ENCODE assay signal across 8 mouse cellular contexts in genomic region chr9:67047606-67048482, GRCm38 (mm10). TPM values are rescaled to one million over a fixed set of nuclear protein-coding genes. Genes with fewer than 3 reads are reported as not detected.
DNase-seq lines count a peak whose midpoint lies in the region; ATAC-seq and TF ChIP-seq lines count a peak whose summit lies in the region.

No protein-coding gene starts in this region.

- no peaks in the 10 kb centered on the region for H3K9me3 ChIP-seq in heart, embryonic 14.5 days (ENCODE audit: control insufficient read depth, low read length)
- H3K9me3 ChIP-seq in liver, embryonic 11.5 days (ENCODE audit: control insufficient read depth, low read length), result no peaks in the 10 kb centered on the region
- no peaks in the 10 kb centered on the region for H3K9me3 ChIP-seq in stomach, embryonic 16.5 days (replicated peaks; ENCODE audit: control insufficient read depth, low read length)

- no peaks in the 10 kb centered on the region; the same call in 1 of the 2 replicates for H3K27me3 ChIP-seq in testis, adult 2 months (ENCODE audit: control insufficient read depth, insufficient read depth, low read length)
- H3K27me3 ChIP-seq in heart, embryonic 14.5 days (ENCODE audit: control insufficient read depth, insufficient read depth, low read length), result no peaks in the 10 kb centered on the region
- peaks cover 46% of the 10 kb centered on the region for H3K27me3 ChIP-seq in liver, embryonic 11.5 days (replicated peaks; ENCODE audit: control insufficient read depth, insufficient read depth, low read length)
- H3K27me3 ChIP-seq in stomach, embryonic 16.5 days (ENCODE audit: control insufficient read depth, insufficient read depth, low read length), result no peaks in the 10 kb centered on the region

- no peak overlapping the region for H3K27ac ChIP-seq in testis, adult 2 months (ENCODE audit: control insufficient read depth, insufficient read depth, low read depth, low read length)
- H3K27ac ChIP-seq in heart, embryonic 14.5 days (replicated peaks in 1 of 2; ENCODE audit: control insufficient read depth in 1 of 2, insufficient read depth in 1 of 2, low read depth in 2 of 2, low read length in 2 of 2), result peak overlapping the region; percentile 94 to 99
- no peak overlapping the region for H3K27ac ChIP-seq in liver, embryonic 11.5 days (ENCODE audit: low read depth, low read length)
- H3K27ac ChIP-seq in stomach, embryonic 16.5 days (ENCODE audit: low read length), result peak overlapping the region; percentile 96

- no peaks in the 10 kb centered on the region for H3K36me3 ChIP-seq in testis, adult 2 months (ENCODE audit: control insufficient read depth, insufficient read depth, low read length)
- peaks cover 35% of the 10 kb centered on the region for H3K36me3 ChIP-seq in heart, embryonic 14.5 days (ENCODE audit: control insufficient read depth, insufficient read depth, low read length)
- H3K36me3 ChIP-seq in liver, embryonic 11.5 days (ENCODE audit: control insufficient read depth, insufficient read depth, low read length), result no peaks in the 10 kb centered on the region
- H3K36me3 ChIP-seq in stomach, embryonic 16.5 days (ENCODE audit: control insufficient read depth, insufficient read depth, low read length), result no peaks in the 10 kb centered on the region

- no peak for TF ChIP-seq POLR2A in testis, adult 2 months (IDR thresholded peaks at IDR 0.05; ENCODE audit: control insufficient read depth, low read depth, low read length)

- H3K4me1 ChIP-seq in testis, adult 2 months (ENCODE audit: control insufficient read depth, insufficient read depth, low read length), result peaks cover 15% of the 10 kb centered on the region
- H3K4me1 ChIP-seq in heart, embryonic 14.5 days (ENCODE audit: control insufficient read depth in 2 of 2, insufficient read depth in 2 of 2, low read length in 2 of 2), result peaks cover 4 to 16% of the 10 kb centered on the region in 2 experiments; a peak in 3 of 4 replicates
- peaks cover 32% of the 10 kb centered on the region for H3K4me1 ChIP-seq in liver, embryonic 11.5 days (replicated peaks; ENCODE audit: control insufficient read depth, insufficient read depth, low read length)
- H3K4me1 ChIP-seq in stomach, embryonic 16.5 days (ENCODE audit: control insufficient read depth, insufficient read depth, low read length), result peaks cover 23% of the 10 kb centered on the region

- TF ChIP-seq CTCF in testis, adult 2 months (IDR thresholded peaks at IDR 0.05; ENCODE audit: control insufficient read depth, insufficient read depth, insufficient replicate concordance, low read depth, low read length), result no peak

- peak overlapping the region; percentile 99 for H3K9ac ChIP-seq in heart, embryonic 14.5 days (ENCODE audit: low read length)
- H3K9ac ChIP-seq in liver, embryonic 11.5 days (ENCODE audit: low read depth, low read length), result peak overlapping the region; percentile 74
- peak overlapping the region; percentile 95 for H3K9ac ChIP-seq in stomach, embryonic 16.5 days (ENCODE audit: low read length)

- peak; percentile 53 for DNase-seq in cerebellum, adult 9-11 months
- DNase-seq in cerebellum, adult 11-12 months, result no peak
- DNase-seq in testis, postnatal 14 days (ENCODE audit: low spot score), result no peak
- peak; percentile 51 for DNase-seq in liver, embryonic 11.5 days (ENCODE audit: low spot score)
- DNase-seq in gastrocnemius, postnatal 36 days, result no peak

- H3K4me3 ChIP-seq in testis, adult 2 months (ENCODE audit: control insufficient read depth, low read depth, low read length), result peak overlapping the region; percentile 79
- peak overlapping the region; percentile 84 to 92 for H3K4me3 ChIP-seq in heart, embryonic 14.5 days (ENCODE audit: control insufficient read depth in 1 of 2, insufficient read depth in 1 of 2, low read depth in 1 of 2, low read length in 2 of 2)
- H3K4me3 ChIP-seq in liver, embryonic 11.5 days (ENCODE audit: low read depth, low read length), result peak overlapping the region; percentile 64
- peak overlapping the region; percentile 79 for H3K4me3 ChIP-seq in stomach, embryonic 16.5 days (replicated peaks; ENCODE audit: low read length)

- intact Hi-C loops in gastrocnemius, postnatal 36 days (cut with DNase I), result loop anchor here (5.0 kb wide), 1 partner anchor 164 kb away; no protein-coding TSS in a partner anchor

- H3K4me2 ChIP-seq in heart, embryonic 14.5 days (ENCODE audit: low read length), result peak overlapping the region; percentile 93
- peak overlapping the region; percentile 80 for H3K4me2 ChIP-seq in liver, embryonic 11.5 days
- H3K4me2 ChIP-seq in stomach, embryonic 16.5 days (ENCODE audit: low read depth, low read length), result peak overlapping the region; percentile 82

- under 1% methylated on average over 40 of the region's 50 CpGs for WGBS in heart, embryonic 14.5 days
- WGBS in liver, embryonic 11.5 days, result under 1% methylated on average over 49 of the region's 50 CpGs
- under 1% methylated on average over 46 of the region's 50 CpGs for WGBS in stomach, embryonic 16.5 days

- no peak for ATAC-seq in heart, embryonic 14.5 days (ENCODE audit: insufficient number of reproducible peaks, insufficient read depth, low FRiP score, low read depth)
- no peak for ATAC-seq in liver, embryonic 11.5 days (replicated peaks; ENCODE audit: low FRiP score)
- no peak for ATAC-seq in stomach, embryonic 16.5 days (ENCODE audit: insufficient read depth, low FRiP score)

RNA-seq across cellular contexts. Expression of gene Tpm1, which starts 1.4 kb away (rescaled TPM):
- polyA plus RNA-seq in testis, adult 2 months (2012; rRNA removed), result 17.0 and 28.5 TPM in 2 replicates
- 5,210 and 5,334 TPM in 2 replicates for polyA plus RNA-seq in heart, embryonic 14.5 days (2014; fragmentation: Nextera tagmentation; extraction: Ambion mirVana)
- 378 and 420 TPM in 2 replicates for polyA plus RNA-seq in liver, embryonic 11.5 days (2014; fragmentation: Nextera tagmentation; extraction: Ambion mirVana)
- polyA plus RNA-seq in stomach, embryonic 16.5 days (2015; fragmentation: Nextera tagmentation; extraction: Ambion mirVana), result 1,286 and 1,473 TPM in 2 replicates
- total RNA-seq in gastrocnemius, postnatal 36 days (2021), result over 10,000 TPM; 26,294 to 27,735 TPM

Comparison
In these comparisons a context has a peak if more than half of its experiments do, and no peak if none do; other contexts are left out.
1. DNase-seq: peak in cerebellum, adult 9-11 months (single experiment) and liver, embryonic 11.5 days (single experiment); none in cerebellum, adult 11-12 months (single experiment), testis, postnatal 14 days (single experiment) and gastrocnemius, postnatal 36 days (0 of 2).
2. H3K27ac ChIP-seq: peak in heart, embryonic 14.5 days (2 of 2) and stomach, embryonic 16.5 days (single experiment); none in testis, adult 2 months (single experiment) and liver, embryonic 11.5 days (single experiment).
3. RNA of gene Tpm1, which starts 1.4 kb away (polyA plus RNA-seq): 5,210 to 5,334 TPM in heart, embryonic 14.5 days, 1,286 to 1,473 TPM in stomach, embryonic 16.5 days and 378 to 420 TPM in liver, embryonic 11.5 days; 17.0 to 28.5 TPM in testis, adult 2 months; every median in the first group is over 10 times any median in the second.
4. Peak in every context shown above with its lines, with median percentiles within 50 percentile points of each other: H3K4me3 ChIP-seq, H3K4me2 ChIP-seq and H3K9ac ChIP-seq.